Mouse (Mus musculus) embryonic facial prominence, embryonic 11.5 days (tissue): ENCODE measurements at regions not wholly inside any gene's neighbourhood (a gene's known extent, or its start where the extent isn't known, plus 50 kb on each side); places are given as distances from the start of the nearest gene placed in this dataset.

Source experiments
- ATAC-seq: fragments of 200-750 bp; cut with Nextera tagmentation; replicated peaks from 2 replicates; pipeline ENCODE4 v1.8.0; 2017; ENCODE audit warnings: low read depth; ENCODE audit not compliant: insufficient number of reproducible peaks, low FRiP score, low TSS enrichment
- DNase-seq: peaks from one replicate; pipeline ENCODE4 v3.0.0-alpha.2; 2015; ENCODE audit warnings: low spot score
- H3K27ac ChIP-seq: fragments of 300-500 bp; sonication (generic); replicated peaks from 2 replicates; pipeline ENCODE4 v1.5.1; 2014; ENCODE audit warnings: mild to moderate bottlenecking, low read depth, low read length, control low read depth
- H3K27me3 ChIP-seq: fragments of 300-500 bp; sonication (generic); 2 replicates; pipeline ENCODE4 v1.6.1; 2014; ENCODE audit warnings: mild to moderate bottlenecking, low read length, moderate library complexity, mixed read lengths; ENCODE audit not compliant: control insufficient read depth, insufficient read depth
- H3K36me3 ChIP-seq: fragments of 300-500 bp; sonication (generic); replicated peaks from 2 replicates; pipeline ENCODE4 v1.6.1; 2014; ENCODE audit warnings: low read depth, mild to moderate bottlenecking, low read length, moderate library complexity, mixed read lengths; ENCODE audit not compliant: control insufficient read depth, insufficient read depth
- H3K4me1 ChIP-seq: fragments of 300-500 bp; sonication (generic); 2 replicates; pipeline ENCODE4 v1.6.1; 2014; ENCODE audit warnings: low read length, mixed read lengths; ENCODE audit not compliant: control insufficient read depth, insufficient read depth
- H3K4me2 ChIP-seq: fragments of 300-500 bp; sonication (generic); 2 replicates; pipeline ENCODE4 v1.6.1; 2014; ENCODE audit warnings: low read depth, mild to moderate bottlenecking, control low read depth, low read length, moderate library complexity
- H3K4me3 ChIP-seq: fragments of 300-500 bp; sonication (generic); 2 replicates; pipeline ENCODE4 v1.5.1; 2014; ENCODE audit warnings: low read depth, low read length, control low read depth
- H3K9ac ChIP-seq: fragments of 300-500 bp; sonication (generic); replicated peaks from 2 replicates; pipeline ENCODE4 v1.6.1; 2014; ENCODE audit warnings: mild to moderate bottlenecking, control low read depth, low read length
- H3K9me3 ChIP-seq: fragments of 300-500 bp; sonication (generic); replicated peaks from 2 replicates; pipeline ENCODE4 v1.6.1; 2016; ENCODE audit warnings: mild to moderate bottlenecking, low read length, inconsistent platforms, mixed read lengths; ENCODE audit not compliant: control insufficient read depth
- WGBS: fragments of 180-500 bp; shearing (Covaris S2); extraction: QIAGEN DNeasy Blood & Tissue Kit; methylation state at CpG from one replicate; pipeline ENCODE4 v1.1.7; 2014; 5-methylcytosine and 5-hydroxymethylcytosine counted together

DNA sequence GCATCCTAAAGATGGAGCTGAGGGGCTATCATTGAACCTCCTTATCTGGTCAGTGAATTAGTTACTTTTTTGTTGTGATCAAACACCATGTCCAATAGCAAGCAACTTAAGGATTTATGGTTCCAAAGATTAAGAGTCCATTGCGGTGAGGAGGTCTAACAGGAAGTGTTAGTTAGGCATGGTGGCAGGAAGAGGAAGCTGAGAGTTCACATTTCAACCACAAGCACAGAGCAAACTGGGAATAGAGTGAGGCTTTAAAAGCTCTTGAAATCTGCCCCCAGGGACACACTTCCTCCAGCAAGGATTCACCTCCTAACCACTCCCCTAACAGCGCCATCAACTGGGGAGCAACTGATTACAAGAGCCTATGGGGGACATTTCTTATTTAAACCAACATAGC is 190.9 kb downstream of the Phlda1 start:
- ATAC-seq (no peak), DNase-seq (no peak)
- H3K4me1 ChIP-seq, result no peaks in the 10 kb centered on the region
- H3K4me3 ChIP-seq, result no peak overlapping the region
- no peaks in the 10 kb centered on the region for H3K9me3 ChIP-seq
- no peak overlapping the region for H3K4me2 ChIP-seq
- H3K9ac ChIP-seq, result no peak overlapping the region
- 84% methylated on average over 2 of the region's 2 CpGs for WGBS
- no peaks in the 10 kb centered on the region for H3K36me3 ChIP-seq
- no peak overlapping the region for H3K27ac ChIP-seq
- no peaks in the 10 kb centered on the region for H3K27me3 ChIP-seq

DNA sequence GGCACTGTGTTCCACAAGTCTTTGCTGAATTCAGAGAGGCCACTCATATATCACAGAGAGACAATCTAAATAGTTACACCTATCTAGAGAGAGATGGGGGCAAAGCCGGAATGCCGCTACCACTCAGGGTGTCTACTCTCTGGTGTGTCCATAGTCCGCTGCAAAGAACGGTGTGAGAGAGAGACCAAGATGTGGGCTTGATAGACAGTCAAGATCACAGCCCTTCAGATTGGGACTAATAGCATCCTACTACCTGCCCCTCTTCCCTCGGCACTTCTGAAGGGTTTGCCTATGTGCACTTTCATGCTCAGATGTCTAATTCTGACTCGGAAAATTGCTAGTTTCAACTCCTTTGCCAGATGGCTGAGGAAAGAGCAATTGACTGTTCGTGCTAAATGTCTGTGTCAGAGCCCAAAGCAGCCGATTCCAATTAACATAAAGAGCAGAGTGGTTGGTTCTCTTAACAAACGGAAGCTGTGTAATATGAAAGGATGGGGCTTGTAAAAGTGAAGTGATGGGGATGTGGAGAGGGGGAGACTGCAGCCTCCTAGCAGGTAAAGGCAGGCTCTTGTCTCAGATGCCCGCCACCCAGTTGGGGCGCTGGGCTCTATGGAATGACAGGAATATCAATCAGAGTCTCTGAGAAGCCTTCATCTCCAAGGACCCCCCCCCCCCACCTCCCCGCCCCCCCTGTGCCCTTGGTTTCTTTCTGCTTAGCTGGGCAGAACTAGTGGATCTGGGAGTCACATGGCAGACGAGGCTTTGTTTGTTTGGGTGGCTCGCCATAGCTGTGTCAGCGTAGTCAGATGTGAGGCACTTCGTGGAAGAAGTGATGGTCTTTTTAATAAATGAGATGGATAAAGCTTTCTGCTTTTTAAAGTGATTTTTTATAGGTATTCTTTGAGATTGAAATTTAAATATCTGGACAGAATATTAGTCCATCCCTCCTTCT is 193.7 kb downstream of the Phlda1 start:
- Histone ChIP-seq H3K9ac (no peak overlapping the region), H3K27ac (no peak overlapping the region), H3K4me1 (no peaks in the 10 kb centered on the region), H3K36me3 (no peaks in the 10 kb centered on the region), H3K27me3 (no peaks in the 10 kb centered on the region), H3K4me3 (no peak overlapping the region), H3K4me2 (no peak overlapping the region), H3K9me3 (no peaks in the 10 kb centered on the region)
- DNase-seq (peak; percentile 79), ATAC-seq (0 out of 2 replicates have a peak, but pooled peaks have one; percentile 58)
- WGBS, result 45% methylated on average over 16 of the region's 16 CpGs

DNA sequence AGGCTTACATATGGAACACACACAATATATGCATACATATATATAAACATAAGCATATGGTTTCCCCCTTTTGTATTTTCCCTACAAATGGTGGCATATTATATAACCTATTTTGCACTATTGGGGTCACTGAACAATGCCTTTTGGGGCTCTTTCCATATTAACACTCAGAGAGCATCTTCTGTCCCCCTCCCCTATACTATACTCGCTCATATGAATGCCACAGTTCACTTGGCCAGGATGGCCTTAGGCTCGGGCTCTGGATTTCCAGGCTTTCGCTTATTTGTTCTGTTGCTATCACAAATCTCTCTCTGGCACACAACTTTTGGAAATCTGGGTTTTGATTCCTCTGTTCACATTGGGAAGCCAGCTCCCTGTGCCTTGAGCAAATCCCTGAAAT is 194.5 kb downstream of the Phlda1 start:
- Histone ChIP-seq H3K27me3 (no peaks in the 10 kb centered on the region), H3K4me1 (no peaks in the 10 kb centered on the region), H3K4me2 (no peak overlapping the region), H3K4me3 (no peak overlapping the region), H3K36me3 (no peaks in the 10 kb centered on the region), H3K9ac (no peak overlapping the region), H3K9me3 (no peaks in the 10 kb centered on the region), H3K27ac (no peak overlapping the region)
- WGBS, result 78% methylated on average over 3 of the region's 3 CpGs
- ATAC-seq (no peak), DNase-seq (no peak)

DNA sequence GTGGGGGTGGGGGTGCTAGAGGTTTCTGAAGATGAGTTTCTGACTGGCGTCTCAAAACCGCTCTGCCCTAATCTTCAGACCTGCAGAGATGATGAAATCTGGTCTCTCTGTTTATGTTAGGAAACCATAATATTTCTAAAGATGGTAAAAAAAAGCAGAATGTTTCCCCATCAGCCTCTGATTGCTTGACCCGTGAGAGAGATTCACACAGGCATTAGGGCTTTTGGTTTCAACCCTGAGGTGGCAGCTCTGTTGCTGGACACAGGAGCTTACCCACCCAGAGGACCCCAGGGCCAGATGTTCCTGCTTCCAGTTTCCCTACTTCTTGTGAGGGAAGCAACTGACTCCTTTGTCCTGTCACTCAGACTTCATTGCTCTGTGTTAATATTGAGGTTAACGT is 195.1 kb downstream of the Phlda1 start:
- no peak overlapping the region for H3K4me2 ChIP-seq
- H3K27ac ChIP-seq, result no peak overlapping the region
- H3K4me1 ChIP-seq, result no peaks in the 10 kb centered on the region
- 54% methylated on average over 4 of the region's 4 CpGs for WGBS
- no peaks in the 10 kb centered on the region for H3K36me3 ChIP-seq
- no peak overlapping the region for H3K4me3 ChIP-seq
- no peaks in the 10 kb centered on the region; the same call in 1 of the 2 replicates for H3K9me3 ChIP-seq
- 0 out of 2 replicates have a peak, but pooled peaks have one; percentile 5 for ATAC-seq
- H3K27me3 ChIP-seq, result no peaks in the 10 kb centered on the region
- DNase-seq, result no peak
- H3K9ac ChIP-seq, result no peak overlapping the region

DNA sequence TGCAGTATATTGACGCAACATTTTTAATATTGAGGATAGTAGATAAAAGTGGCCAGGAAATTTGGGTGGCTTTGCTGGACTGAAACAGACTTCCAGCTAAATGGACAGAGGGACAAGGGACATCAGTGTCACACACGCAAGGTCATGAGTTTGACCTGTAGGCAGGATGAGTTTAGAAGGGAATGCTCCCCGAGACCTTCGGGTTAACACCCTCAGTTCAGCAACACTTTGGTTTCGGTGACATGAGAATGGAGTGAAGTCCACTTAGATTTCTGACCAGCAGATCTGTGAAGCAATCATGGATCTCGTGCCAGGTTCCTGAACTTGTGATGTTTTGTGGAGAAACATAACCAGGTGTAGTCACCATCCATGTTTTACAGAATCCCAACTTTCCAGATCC is 196.3 kb downstream of the Phlda1 start:
- Histone ChIP-seq H3K27ac (no peak overlapping the region), H3K4me3 (no peak overlapping the region), H3K4me1 (no peaks in the 10 kb centered on the region), H3K4me2 (no peak overlapping the region), H3K36me3 (no peaks in the 10 kb centered on the region), H3K9me3 (no peaks in the 10 kb centered on the region; the same call in 1 of the 2 replicates), H3K27me3 (no peaks in the 10 kb centered on the region), H3K9ac (no peak overlapping the region)
- ATAC-seq (no peak), DNase-seq (no peak)
- 94% methylated on average over 6 of the region's 6 CpGs for WGBS

DNA sequence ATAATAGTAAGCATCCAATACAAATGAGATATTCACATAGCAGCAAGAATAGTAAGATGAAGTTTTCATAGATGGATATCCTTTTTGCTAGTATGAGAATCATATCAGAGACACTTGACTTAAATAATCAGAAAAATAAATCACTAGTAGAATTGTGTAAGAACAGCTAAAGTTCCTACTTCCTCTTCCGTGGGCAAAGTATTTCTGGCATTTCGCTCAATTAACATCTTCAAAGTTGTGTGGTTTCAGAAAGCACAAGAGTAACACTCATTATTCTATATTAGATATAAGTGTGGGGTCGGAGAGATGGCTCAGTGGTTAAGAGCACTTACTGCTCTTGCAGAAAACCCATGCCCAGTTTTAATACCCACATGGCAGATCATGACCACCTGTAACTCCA is 197.4 kb downstream of the Phlda1 start:
- Histone ChIP-seq H3K4me2 (no peak overlapping the region), H3K4me1 (no peaks in the 10 kb centered on the region), H3K4me3 (no peak overlapping the region), H3K27me3 (no peaks in the 10 kb centered on the region), H3K9me3 (no peaks in the 10 kb centered on the region; the same call in 1 of the 2 replicates), H3K27ac (no peak overlapping the region), H3K36me3 (no peaks in the 10 kb centered on the region), H3K9ac (no peak overlapping the region)
- 90% methylated on average over 3 of the region's 3 CpGs for WGBS
- ATAC-seq (no peak), DNase-seq (no peak)

DNA sequence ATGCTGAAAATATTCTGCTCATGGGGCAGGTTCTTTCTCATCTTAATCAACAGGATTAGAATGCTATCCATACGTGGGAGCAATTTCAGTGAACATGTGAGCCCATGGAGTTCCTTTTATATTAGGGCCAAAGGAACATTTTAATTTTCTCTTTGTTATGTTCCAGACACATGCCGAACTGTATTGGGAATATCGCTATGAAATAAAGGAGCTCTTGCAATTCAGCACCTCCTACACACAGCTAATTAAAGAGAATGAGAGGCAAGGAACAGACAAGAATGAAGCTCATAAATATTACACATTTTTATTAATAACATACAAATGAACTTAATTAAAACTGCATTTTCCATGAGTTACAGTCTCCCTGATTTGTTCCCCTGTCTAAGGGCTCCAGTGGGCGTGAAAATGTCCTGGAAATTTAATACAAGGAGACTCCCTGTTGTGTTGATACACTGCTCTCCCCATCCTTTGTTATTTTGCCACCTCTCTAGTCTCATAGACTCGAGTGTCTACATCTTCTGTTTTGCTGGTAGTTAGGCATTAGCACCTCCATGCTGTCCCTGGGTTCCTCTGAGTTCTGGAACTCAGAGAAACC is 205.5 kb downstream of the Phlda1 start:
- H3K4me3 ChIP-seq, result no peak overlapping the region
- no peak overlapping the region for H3K9ac ChIP-seq
- WGBS, result 78% methylated on average over 5 of the region's 5 CpGs
- no peak for ATAC-seq
- no peaks in the 10 kb centered on the region for H3K4me1 ChIP-seq
- no peaks in the 10 kb centered on the region for H3K9me3 ChIP-seq
- no peak overlapping the region for H3K27ac ChIP-seq
- no peaks in the 10 kb centered on the region for H3K27me3 ChIP-seq
- H3K36me3 ChIP-seq, result no peaks in the 10 kb centered on the region
- no peak for DNase-seq
- no peak overlapping the region for H3K4me2 ChIP-seq

DNA sequence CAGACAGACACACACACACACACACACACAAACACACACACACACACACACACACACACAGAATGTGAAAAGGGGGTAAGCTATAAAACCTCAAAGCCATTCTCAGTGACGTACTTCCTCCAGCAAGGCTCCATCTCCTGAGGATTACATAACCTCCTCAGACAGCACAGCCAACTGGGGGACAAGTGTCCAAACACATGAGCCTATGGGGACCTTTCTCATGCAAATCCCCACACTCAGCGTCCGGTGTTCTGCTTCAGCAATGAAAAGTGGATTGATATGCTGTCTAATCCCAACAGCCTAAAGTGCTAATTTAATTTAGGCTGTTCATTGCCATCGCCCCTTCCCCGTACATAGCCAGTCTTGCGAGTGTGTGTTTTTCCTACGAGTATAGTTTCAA is 206.9 kb downstream of the Phlda1 start:
- DNase-seq (no peak), ATAC-seq (no peak)
- no peak overlapping the region for H3K4me3 ChIP-seq
- no peaks in the 10 kb centered on the region for H3K9me3 ChIP-seq
- no peak overlapping the region for H3K4me2 ChIP-seq
- 88% methylated on average over 7 of the region's 7 CpGs for WGBS
- no peaks in the 10 kb centered on the region for H3K36me3 ChIP-seq
- H3K27me3 ChIP-seq, result no peaks in the 10 kb centered on the region
- no peak overlapping the region for H3K27ac ChIP-seq
- H3K4me1 ChIP-seq, result no peaks in the 10 kb centered on the region
- H3K9ac ChIP-seq, result no peak overlapping the region
